Mouse (Mus musculus): ENCODE results near the gene Apoc2. TPM values are rescaled to one million over a fixed set of nuclear protein-coding genes. Genes with fewer than 3 reads are reported as not detected.

Apoc2 gene
- total and polyA plus RNA-seq, 3 experiments: 0.47 TPM; not detected in 2

DNA sequence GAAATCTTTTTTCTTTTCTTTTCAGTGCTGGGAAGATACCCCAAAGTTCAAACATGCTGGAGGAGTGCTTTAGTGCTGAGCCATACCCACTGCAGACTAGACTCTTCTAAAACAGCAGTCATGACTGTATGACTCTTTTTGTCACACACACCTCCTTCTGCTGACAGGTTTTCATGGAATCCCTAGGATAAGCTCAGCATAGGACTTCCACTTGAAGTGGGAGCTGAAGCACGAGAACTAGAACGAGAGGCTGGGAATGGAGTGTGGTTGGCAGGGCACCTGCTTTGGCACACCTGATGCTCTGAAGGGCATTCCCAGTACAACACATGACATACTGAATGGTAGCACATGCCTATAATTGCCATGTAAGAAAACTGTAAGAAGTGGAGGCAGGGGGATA lies 25.1 kb downstream of the Apoc2 start:
- no peak overlapping the region; the same call in 1 of the 2 replicates for H3K27ac ChIP-seq
- peak in 1 of 2 experiments; percentile 73 for DNase-seq

DNA sequence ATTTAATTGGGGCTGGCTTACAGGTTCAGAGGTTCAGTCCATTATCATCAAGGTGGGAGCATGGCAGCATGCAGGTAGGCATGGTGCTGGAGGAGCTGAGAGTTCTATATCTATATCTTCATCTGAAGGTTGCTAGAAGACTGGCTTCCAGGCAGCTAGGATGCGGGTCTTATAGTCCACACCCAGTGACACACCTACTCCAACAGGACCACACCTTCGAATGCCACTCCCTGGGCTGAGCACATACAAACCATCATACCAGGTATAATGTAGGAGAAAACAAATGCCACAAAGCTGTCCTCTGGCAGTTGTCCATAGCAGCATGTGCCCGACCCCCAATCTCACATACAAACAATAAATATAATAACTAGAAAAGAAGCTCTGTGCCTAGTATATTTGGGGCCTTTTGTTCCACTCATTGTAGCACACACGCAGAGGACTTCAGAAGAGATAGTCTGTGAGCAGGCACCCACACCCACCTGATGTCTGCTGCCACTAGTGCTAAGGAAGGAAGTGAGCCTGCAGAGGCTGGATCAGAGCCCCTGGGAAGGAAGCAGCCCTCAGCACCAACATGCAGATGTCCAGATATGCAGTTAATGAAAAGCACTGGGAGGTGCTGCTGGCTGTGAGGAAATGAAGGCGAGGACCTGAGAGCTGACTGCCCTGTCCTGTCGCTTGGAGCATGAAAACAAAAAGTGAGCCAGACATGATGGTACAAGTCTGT lies 26.5 kb downstream of the Apoc2 start:
- peaks cover 2% of the 10 kb centered on the region for H3K36me3 ChIP-seq (ENCODE audit: control insufficient read depth, insufficient read depth, low read length)
- no peak for DNase-seq
- H3K4me3 ChIP-seq: no peak overlapping the region
- 58% methylated on average over 6 of the region's 6 CpGs for WGBS
- TF ChIP-seq CTCF (IDR thresholded peaks at IDR 0.05) (no peak), POLR2A (IDR thresholded peaks at IDR 0.05; ENCODE audit: insufficient read depth, low read depth, low read length) (no peak), EP300 (IDR thresholded peaks at IDR 0.05; ENCODE audit: insufficient read depth, low read depth, low read length) (no peak)
- intact Hi-C loops (cut with DNase I): no loop called here
- no peak overlapping the region for H3K9ac ChIP-seq (ENCODE audit: low read depth, low read length)
- no peak overlapping the region for H3K27ac ChIP-seq
- no peaks in the 10 kb centered on the region for H3K79me2 ChIP-seq (replicated peaks; ENCODE audit: control insufficient read depth, insufficient read depth, low read length)
- peaks cover 8% of the 10 kb centered on the region; the same call in 1 of the 2 replicates for H3K4me1 ChIP-seq (ENCODE audit: control insufficient read depth, insufficient read depth, low read length)
- no peaks in the 10 kb centered on the region for H3K27me3 ChIP-seq (ENCODE audit: control insufficient read depth, insufficient read depth, low read length)

More for the DNA sequence above, 25.1 kb downstream of the Apoc2 start:
- H3K79me2 ChIP-seq (replicated peaks; ENCODE audit: control insufficient read depth, insufficient read depth, low read length): peaks cover 5% of the 10 kb centered on the region; the same call in 1 of the 2 replicates
- H3K4me1 ChIP-seq (ENCODE audit: control insufficient read depth, insufficient read depth, low read length): peaks cover 10% of the 10 kb centered on the region; the same call in 1 of the 2 replicates
- intact Hi-C loops (cut with DNase I): no loop called here
- H3K36me3 ChIP-seq (ENCODE audit: control insufficient read depth, insufficient read depth, low read length): peaks cover 2% of the 10 kb centered on the region
- no peak overlapping the region for H3K4me3 ChIP-seq
- H3K27me3 ChIP-seq (ENCODE audit: control insufficient read depth, insufficient read depth, low read length): no peaks in the 10 kb centered on the region
- 71% methylated on average over 2 of the region's 2 CpGs for WGBS
- no peak for TF ChIP-seq CTCF (IDR thresholded peaks at IDR 0.05)
- peak; percentile 91 for TF ChIP-seq EP300 (IDR thresholded peaks at IDR 0.05; ENCODE audit: insufficient read depth, low read depth, low read length)
- TF ChIP-seq POLR2A (IDR thresholded peaks at IDR 0.05; ENCODE audit: insufficient read depth, low read depth, low read length): no peak
- H3K9ac ChIP-seq (ENCODE audit: low read depth, low read length): no peak overlapping the region

DNA sequence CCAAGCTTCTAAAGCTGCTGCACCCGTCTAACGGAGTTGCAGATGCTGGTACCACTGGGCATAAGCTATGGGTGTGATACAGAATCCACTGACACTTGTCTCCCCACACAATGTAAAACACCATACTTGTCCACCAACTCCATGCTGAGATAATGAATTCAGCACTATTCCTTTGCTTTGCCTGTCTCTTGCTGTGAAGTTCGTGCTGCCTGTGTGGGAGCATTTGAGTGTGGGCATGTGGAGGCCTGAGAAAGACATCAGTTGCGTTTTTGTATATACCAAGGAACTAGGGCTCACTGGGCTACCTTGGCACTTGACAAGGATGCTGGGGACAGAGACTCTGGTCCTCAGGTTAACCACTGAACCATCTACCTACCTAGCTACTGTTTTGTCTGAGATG lies 36.5 kb downstream of the Apoc2 start:
- Histone ChIP-seq H3K79me2 (replicated peaks; ENCODE audit: control insufficient read depth, insufficient read depth, low read length) (no peaks in the 10 kb centered on the region), H3K4me3 (no peak overlapping the region), H3K27me3 (ENCODE audit: control insufficient read depth, insufficient read depth, low read length) (no peaks in the 10 kb centered on the region), H3K36me3 (ENCODE audit: control insufficient read depth, insufficient read depth, low read length) (no peaks in the 10 kb centered on the region), H3K9ac (ENCODE audit: low read depth, low read length) (no peak overlapping the region), H3K4me1 (ENCODE audit: control insufficient read depth, insufficient read depth, low read length) (no peaks in the 10 kb centered on the region), H3K27ac (no peak overlapping the region)
- WGBS: 98% methylated on average over 4 of the region's 4 CpGs
- DNase-seq: no peak
- intact Hi-C loops (cut with DNase I): no loop called here
- TF ChIP-seq EP300 (IDR thresholded peaks at IDR 0.05; ENCODE audit: insufficient read depth, low read depth, low read length): no peak
- no peak for TF ChIP-seq POLR2A (IDR thresholded peaks at IDR 0.05; ENCODE audit: insufficient read depth, low read depth, low read length)
- TF ChIP-seq CTCF (IDR thresholded peaks at IDR 0.05): no peak

DNA sequence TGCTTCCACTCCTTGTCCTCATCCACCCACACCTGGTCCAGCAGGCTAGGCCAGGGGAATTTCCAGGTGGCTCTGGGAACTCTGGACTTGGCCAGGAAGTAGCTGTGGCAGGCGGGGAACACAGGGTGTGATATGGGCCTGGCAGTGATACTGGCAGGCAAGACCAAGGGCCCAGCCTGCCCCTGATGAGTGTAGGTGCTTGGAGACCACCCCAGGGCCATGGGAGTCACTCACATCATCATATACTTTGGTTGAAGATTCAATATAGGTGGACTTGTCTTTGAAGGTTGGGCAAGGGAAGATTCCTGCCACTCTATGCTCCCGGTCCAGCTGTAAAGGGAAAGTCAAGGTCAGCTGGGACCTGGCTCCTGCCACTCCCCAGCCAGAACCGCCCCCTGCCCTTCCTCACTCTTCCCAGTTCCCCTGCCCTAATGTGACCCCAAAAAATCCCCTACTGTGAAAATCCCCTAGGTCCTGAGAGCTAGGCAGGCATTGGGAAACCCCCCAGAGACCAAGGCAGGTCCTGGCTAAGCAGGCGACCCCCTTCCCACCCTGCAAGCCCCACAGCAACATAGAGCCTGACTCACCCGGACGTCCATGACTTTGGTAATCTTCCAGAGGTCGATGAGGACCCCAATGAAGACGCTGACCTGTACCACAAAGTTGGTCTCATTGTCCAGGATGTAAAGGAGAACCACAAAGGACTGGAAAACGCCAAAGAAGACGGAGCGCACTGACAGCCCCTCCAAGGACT lies 42.5 kb downstream of the Apoc2 start:
- no peak for DNase-seq
- Histone ChIP-seq H3K9ac (ENCODE audit: low read depth, low read length) (no peak overlapping the region), H3K27me3 (ENCODE audit: control insufficient read depth, insufficient read depth, low read length) (no peaks in the 10 kb centered on the region), H3K4me3 (no peak overlapping the region), H3K27ac (no peak overlapping the region), H3K79me2 (replicated peaks; ENCODE audit: control insufficient read depth, insufficient read depth, low read length) (no peaks in the 10 kb centered on the region), H3K36me3 (ENCODE audit: control insufficient read depth, insufficient read depth, low read length) (no peaks in the 10 kb centered on the region), H3K4me1 (ENCODE audit: control insufficient read depth, insufficient read depth, low read length) (peaks cover 3% of the 10 kb centered on the region; the same call in 1 of the 2 replicates)
- 72% methylated on average over 11 of the region's 11 CpGs for WGBS
- TF ChIP-seq EP300 (IDR thresholded peaks at IDR 0.05; ENCODE audit: insufficient read depth, low read depth, low read length): no peak
- no peak for TF ChIP-seq POLR2A (IDR thresholded peaks at IDR 0.05; ENCODE audit: insufficient read depth, low read depth, low read length)
- TF ChIP-seq CTCF (IDR thresholded peaks at IDR 0.05): no peak
- intact Hi-C loops (cut with DNase I): no loop called here

DNA sequence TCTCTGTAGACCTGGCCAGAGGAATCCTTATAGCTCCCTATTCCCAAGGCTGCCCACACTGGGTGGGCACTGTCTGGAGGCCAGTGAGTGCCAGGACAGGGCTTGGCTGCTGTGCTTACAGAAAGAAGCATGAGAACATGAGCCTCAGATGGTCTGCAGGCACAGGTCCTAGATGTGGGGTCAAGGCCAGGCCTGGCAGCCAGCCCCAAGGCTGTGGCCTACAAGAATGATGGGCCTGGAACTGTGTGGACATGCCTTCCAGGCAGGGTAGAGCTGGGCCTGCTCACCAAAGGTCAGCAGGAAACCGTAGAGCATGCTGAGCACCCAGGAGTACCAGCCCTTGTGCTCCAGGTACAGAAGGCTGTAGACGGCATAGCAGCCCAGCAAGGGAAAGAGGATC lies 43.1 kb downstream of the Apoc2 start:
- intact Hi-C loops (cut with DNase I): no loop called here
- no peak overlapping the region for H3K27ac ChIP-seq
- no peaks in the 10 kb centered on the region for H3K27me3 ChIP-seq (ENCODE audit: control insufficient read depth, insufficient read depth, low read length)
- no peaks in the 10 kb centered on the region for H3K36me3 ChIP-seq (ENCODE audit: control insufficient read depth, insufficient read depth, low read length)
- no peak for DNase-seq
- no peak overlapping the region for H3K9ac ChIP-seq (ENCODE audit: low read depth, low read length)
- H3K79me2 ChIP-seq (replicated peaks; ENCODE audit: control insufficient read depth, insufficient read depth, low read length): no peaks in the 10 kb centered on the region
- TF ChIP-seq POLR2A (IDR thresholded peaks at IDR 0.05; ENCODE audit: insufficient read depth, low read depth, low read length) (no peak), EP300 (IDR thresholded peaks at IDR 0.05; ENCODE audit: insufficient read depth, low read depth, low read length) (no peak), CTCF (IDR thresholded peaks at IDR 0.05) (no peak)
- H3K4me1 ChIP-seq (ENCODE audit: control insufficient read depth, insufficient read depth, low read length): peaks cover 4% of the 10 kb centered on the region; the same call in 1 of the 2 replicates
- H3K4me3 ChIP-seq: no peak overlapping the region
- 84% methylated on average over 2 of the region's 2 CpGs for WGBS

DNA sequence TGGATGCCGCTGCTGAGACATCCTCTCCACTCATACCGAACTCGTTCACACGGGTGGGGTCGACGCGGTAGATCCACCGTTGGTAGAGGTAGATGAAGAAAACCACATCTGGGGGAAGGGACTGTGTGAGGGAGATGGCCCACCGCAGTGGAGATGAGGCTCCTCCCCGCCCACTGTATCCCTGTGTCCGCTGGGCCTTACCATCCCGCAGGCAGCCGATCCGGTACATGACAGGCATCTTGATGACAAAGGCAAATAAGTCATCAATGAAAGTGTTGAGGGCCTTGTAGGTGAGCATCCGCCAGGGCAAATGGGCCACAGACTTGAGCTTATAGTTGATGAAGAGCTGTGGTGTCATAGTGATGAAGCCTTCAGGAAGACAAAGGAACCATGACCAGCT lies 43.9 kb downstream of the Apoc2 start:
- TF ChIP-seq CTCF (IDR thresholded peaks at IDR 0.05): no peak
- no peak for TF ChIP-seq POLR2A (IDR thresholded peaks at IDR 0.05; ENCODE audit: insufficient read depth, low read depth, low read length)
- no peak for TF ChIP-seq EP300 (IDR thresholded peaks at IDR 0.05; ENCODE audit: insufficient read depth, low read depth, low read length)
- WGBS: 91% methylated on average over 15 of the region's 15 CpGs

More for the DNA sequence above, 43.9 kb downstream of the Apoc2 start:
- Histone ChIP-seq H3K4me1 (ENCODE audit: control insufficient read depth, insufficient read depth, low read length) (peaks cover 4% of the 10 kb centered on the region; the same call in 1 of the 2 replicates), H3K27ac (no peak overlapping the region), H3K4me3 (no peak overlapping the region), H3K79me2 (replicated peaks; ENCODE audit: control insufficient read depth, insufficient read depth, low read length) (no peaks in the 10 kb centered on the region), H3K36me3 (ENCODE audit: control insufficient read depth, insufficient read depth, low read length) (no peaks in the 10 kb centered on the region), H3K9ac (ENCODE audit: low read depth, low read length) (no peak overlapping the region), H3K27me3 (ENCODE audit: control insufficient read depth, insufficient read depth, low read length) (no peaks in the 10 kb centered on the region)
- no peak for DNase-seq
- intact Hi-C loops (cut with DNase I): no loop called here

Measured in heart, adult 2 months (tissue).